Mouse (Mus musculus) kidney, postnatal 4 days (tissue): ENCODE data around the gene Polg.

Source experiments
- DNase-seq, 2 experiments: peaks; one replicate each; pipeline ENCODE4 v3.0.0; 2021; ENCODE audit warnings: mixed read lengths in 2 of 2

The Polg gene

DNA sequence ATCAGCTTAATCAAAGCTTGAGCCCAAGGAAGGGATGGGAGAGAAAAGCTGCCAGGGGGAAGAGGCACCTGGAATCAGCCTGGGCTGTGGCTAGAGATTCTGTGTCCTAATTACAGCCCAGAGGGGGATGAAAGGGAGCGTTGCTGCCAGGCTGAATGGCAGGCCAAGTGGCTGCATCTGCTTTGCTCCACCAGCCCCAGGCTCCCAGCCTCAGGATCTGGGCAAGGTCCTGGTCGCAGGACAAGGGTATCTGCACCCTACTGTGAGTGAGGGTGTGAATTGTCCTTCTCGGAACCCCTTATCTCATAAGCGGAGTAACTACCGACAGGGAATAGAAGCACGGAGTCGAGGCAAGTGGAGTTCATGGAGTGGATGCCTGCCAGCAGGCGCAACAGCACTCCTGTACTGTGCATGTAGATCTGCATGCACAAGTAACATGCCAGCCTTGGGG lies 35.4 kb upstream of the Polg start:
- DNase-seq: no peak

DNA sequence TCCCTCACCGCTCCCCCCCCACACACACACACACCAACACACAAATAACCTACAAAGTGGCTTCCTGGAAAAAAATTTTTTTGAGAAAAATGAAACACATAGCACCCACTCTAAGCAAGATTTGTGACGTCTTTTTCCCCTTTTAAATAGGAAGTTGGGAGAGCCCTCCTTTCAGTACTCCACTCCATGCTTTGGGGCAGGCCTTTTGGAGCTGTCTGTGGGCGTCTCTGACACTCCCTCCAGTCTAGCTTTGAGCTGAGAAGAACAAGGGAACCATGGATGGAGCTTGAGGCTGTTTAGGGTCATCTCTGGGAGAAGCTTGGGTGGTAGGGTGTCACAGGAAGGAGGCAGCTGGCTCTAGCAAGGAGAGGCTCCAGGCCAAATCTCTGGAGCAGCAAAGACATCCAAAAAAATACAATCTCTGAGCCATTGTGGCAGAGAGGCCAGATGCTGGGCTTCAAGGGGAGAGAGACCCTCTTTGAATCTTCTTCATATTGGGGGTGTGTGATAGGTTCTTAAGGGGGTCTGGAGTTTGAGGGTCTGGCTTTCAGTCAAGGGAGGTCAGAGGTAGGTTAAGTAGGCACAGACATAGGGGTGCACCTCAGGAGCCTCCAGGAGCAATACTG lies 34.6 kb upstream of the Polg start:
- DNase-seq: no peak

DNA sequence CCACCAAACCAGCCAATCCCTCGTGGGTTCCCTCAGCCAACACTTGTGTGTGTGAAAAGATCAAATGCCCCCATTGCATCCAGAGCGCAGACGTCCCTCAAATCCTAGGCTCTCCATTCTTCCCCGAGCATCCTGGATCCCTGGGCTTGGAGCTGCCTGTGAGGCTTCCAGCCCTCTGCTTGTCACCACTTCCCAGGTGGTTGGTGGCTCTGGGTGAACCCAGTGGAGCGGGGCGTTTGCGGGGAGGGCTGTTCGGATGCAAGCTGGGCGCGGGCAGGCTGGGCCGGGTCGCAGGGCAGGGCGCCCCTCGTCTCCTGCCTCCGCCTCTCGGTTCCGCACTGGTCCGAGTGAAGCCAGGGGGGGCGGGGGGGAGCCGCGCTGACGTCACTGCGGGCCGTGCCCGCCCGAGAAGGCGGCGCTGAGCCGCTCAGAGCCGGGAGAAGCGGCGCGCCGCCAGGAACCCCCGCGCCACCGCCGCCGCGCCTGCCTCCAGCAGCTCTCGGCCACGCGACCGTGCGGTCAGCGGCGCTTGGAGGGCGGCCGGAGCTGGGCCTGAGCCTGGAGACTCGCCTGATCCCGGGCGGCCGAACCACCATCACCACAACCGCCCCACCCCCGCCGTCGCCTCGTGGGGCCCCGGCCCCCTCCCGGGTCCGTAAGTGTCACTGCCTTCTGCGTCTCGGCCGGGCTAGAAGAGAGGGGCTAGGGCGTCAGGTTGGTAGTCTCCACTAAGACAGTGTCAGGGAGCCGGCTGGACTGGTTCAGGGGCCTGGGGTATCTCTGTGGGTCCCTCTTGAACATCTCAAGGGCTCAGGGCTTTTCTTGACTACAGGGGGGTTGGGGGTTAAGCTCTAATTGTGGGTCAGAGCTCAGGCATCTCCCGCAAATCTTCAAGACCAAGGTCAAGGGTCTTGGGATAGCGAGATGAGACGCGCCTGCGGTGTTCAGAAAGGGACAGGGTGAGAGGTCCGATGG lies 33.7 kb upstream of the Polg start:
- DNase-seq: no peak

GRCm38 (mm10) chr7:79498965-79499595 lies 32.9 kb upstream of the Polg start:
- DNase-seq: peak; percentile 83 to 84

DNA sequence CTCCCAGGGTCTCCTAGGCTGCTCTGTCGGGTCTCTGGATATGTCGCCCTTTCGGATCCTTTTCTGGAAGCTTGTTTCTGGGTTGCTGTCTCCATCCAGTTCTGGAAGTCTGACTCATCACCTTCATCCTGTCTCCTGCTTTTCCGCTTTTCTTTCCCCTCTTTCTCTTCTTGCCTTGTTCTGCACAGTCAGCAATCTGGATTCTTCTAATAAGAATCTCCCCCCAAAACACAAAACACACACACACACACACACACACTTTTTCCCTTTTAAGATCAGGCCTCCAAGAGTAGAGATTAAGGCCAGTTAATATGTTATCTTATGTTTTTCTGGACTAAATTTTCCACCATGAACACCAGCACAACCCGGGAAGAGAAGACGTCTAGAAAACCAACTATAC lies 32.2 kb upstream of the Polg start:
- no peak for DNase-seq

DNA sequence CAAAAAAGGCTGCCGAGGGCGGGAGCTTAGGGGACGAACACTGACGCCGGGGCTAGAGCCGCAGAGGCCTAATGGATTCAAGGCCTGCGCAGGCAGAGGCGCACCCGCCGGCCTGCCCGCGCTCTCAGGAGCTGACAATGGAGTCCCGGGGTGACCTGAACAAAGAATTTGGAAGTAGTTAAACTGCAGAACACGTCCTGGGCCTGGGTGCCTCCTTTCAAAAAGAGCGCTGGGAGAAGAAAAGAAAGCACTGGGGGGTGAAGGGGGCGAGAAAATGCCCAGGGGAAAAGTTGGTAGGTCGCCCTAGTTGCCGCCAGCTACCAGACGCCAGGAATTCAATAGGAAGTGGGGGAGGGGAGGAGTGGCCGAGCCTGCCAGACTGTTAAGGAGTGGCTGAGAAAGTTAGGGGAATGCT lies 31.5 kb upstream of the Polg start:
- DNase-seq: no peak

DNA sequence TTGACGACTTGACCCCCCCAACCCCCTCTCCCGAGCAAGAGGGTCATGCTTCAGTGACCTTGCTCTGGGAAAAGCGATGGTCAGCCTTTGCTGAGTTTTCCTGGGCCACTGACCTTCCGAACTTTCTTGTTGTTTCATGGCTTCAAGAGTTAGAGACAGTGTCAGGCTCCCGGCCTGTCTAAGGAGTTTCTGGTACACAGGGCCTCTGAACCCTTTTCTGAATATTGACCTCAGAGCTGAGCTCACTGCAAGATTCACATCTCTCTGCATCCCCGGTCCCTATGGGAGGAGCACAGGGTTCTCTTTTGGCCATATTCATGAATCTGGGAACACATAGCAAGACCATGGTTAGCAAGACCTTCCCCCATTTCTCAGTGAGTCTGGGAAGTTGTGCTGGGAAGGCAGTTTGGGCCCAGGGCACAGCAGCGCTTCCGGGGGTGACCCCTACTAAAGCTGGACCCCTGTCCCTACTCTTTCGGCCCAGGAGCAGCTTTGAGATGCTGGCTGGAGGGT lies 30.7 kb upstream of the Polg start:
- no peak for DNase-seq

- DNase-seq: peak; percentile 93 to 94
These were observed 30.0 kb upstream of the Polg start for GRCm38 (mm10) chr7:79495988-79496815.

DNA sequence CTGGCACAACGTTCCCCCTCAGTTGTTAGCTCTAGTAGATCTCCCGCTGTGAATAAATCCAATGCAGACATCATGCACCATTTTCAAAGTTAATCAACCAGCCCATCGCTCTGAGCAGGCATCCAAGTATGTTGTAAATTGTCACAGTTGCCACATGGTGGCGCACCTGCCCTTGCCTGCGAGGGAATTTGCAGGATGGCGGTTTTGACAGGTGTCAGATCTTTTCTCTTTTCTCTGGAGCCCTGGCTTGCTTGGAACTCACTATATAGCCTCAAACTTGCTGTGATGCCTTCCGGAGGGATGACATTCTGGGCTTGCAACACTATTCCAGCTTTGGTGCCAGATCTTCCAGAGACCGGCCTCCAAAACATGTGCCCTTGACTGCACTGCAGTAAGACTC lies 27.8 kb upstream of the Polg start:
- peak; percentile 74 for DNase-seq

DNA sequence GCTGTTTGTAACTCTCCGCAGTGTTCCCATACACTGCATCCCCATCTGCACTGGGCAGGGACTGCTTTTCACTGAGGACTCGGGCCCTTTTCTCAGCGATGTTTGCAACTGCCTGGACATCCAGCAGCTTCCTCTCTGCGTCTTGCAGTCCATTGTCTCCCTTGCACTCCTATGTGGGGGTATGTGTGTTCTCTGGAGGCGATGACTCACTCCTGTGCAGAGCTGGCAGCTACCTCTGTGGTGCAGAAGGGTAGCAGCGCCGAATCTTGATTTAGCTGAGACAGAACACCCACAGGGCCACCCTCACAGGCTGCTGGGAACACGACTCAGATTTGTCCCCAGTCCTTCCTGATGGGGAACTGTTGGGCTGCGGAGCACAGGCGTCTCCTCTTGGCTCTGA lies 20.4 kb upstream of the Polg start:
- no peak for DNase-seq

DNA sequence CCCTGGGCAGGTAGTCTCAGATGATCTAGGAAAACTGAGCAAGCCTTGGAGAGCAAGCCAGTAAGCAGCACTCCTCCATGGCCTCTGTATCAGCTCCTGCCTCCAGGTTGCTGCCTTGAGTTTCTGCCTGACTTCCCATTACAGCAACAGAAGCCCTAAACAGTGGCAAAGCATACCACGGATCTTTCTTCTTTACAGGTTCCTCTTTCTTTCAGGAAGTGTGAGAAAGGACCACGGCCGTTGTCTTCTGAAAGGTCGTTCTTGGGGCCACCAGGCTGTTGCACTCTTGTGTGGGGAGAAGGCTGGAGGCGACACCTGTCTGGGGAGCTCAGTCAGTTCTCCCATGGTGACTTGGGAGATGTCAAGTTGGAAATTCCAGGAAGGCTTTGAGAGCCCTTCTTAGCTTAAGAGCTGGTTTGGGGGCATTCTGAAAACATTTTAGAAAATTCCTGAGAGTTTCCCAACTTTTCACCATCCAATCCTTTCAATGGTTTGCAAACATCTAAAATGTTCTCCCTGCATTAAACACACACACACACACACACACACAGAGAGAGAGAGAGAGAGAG lies 8.8 kb upstream of the Polg start:
- DNase-seq: no peak

- DNase-seq: no peak
These were observed 7.5 kb upstream of the Polg start for GRCm38 (mm10) chr7:79473496-79474194.

DNA sequence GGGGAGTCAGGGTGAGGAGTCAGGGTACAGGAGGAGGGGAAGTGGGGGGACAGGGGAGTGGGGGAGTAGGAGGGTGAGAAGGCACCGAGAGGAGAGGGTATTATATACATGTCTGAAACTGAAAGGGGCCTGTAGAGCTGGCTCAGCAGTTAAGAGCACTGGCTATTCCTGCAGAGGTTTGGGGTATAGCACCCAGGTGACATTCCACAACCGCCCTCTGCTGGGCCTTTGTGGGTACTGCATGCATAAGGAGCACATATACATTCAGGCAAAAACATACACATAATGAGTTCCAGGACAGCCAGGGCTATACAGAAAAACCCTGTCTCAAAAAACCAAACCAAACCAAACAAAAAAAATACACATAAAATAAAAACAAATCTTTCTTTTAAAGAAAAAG lies 6.6 kb upstream of the Polg start:
- DNase-seq: peak in 1 of 2 experiments; percentile 33

- no peak for DNase-seq
These were observed 5.3 kb upstream of the Polg start for GRCm38 (mm10) chr7:79471436-79471835.

DNA sequence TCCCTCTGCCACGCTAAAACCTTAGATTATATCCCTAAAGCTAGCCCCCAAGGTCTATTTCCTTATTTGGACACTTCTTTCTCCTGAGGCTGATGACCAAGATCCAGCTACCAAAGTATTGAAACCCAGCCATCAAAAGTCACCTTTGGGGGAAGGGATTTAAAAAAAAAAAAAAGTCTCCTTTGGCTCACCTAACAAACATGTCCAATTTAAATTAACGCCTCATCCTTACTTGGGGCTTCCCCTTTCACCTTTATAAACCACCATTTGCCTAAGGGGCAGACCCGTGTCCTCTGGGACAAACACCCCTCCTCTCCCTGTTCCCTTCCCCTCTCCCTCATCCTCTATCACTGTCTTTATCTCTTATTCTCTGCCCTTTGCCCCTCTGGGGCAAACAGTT lies 4.6 kb upstream of the Polg start:
- no peak for DNase-seq

- no peak for DNase-seq
These were observed 3.6 kb upstream of the Polg start for GRCm38 (mm10) chr7:79469766-79470165.

- no peak for DNase-seq
These were observed 2.8 kb upstream of the Polg start for GRCm38 (mm10) chr7:79468994-79469393.

DNA sequence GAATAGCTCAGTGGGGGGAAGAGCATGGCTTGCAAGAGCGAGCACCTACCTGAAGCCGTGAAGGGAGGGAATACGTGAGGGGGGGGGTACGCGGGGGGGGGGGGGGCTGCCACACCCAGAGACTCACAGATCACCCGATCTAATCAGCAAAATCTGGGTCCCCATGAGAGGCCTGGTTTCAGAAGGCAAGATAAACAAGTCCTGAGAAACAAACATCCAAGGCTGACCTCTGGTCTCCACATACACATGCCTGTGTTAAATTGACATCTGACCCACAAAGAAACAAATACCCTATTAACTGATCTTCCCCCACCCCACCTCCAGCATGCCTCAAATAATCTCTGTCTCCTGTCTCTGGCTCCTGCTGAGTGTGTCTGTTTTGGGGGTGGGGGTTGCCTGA lies 1.8 kb upstream of the Polg start:
- no peak for DNase-seq

DNA sequence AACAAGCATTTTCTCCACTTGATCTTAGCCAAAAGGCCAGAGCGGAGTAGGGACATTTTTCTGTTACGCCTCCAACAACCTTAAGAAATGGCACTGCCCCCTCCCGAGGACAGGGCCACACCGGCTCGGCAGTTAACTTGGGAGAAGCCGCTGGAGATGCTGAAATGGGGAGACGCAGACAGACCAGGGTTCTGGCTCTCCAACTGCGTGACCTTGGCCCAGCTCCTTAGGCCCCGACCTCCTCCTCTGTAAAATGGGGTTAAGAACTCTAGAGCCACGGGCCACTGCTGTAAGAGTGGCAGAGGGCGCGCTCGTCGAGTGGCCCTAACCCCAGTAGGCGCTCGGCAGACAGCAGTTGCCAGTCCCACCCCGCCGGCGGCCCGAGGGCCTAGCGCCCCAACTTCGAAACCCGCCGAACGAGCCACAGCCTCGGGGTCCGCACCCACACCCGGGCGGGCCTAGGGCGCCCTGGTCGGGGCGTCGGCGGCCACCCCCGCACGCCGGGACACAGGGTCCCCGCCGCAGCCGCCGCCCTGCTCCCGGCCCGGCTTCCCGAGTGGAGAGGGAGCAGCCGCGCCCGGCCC lies 609 bp downstream of the Polg start:
- DNase-seq: no peak

DNA sequence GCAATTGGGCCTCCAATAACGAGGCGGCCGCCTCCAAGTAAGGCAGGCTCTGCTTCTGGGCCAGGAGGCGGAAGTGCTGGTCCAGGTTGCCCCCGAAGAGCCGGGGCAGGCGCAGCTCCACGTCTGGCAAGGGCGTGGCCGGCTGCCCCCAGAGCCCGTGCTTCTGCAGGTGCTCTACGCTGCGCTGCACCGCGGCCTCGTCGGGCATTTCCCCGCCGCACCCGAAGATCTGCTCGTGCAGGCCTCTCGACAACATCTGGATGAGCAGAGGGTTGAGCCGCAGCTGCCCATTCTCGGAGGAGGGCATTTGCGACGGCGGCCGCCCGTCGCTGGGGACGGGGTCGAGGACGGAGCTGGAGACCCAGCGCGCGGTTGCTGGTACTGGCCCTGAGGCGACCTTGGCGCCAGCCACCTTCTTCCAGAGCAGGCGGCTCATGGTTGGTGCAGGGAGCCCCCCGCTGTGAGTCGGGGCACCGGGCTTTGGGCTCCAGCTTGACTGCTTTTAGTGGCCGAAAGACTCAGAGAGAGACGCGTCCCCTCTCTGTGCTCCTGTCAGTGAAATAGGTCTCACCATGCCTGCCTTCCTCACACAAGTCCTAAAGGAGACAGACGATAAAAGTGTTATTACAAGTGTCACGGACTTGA lies 1.3 kb downstream of the Polg start:
- peak; percentile 21 to 48 for DNase-seq
